Mouse (Mus musculus): Measurements from ENCODE around the gene Gm3233. TPM values are rescaled to one million over a fixed set of nuclear protein-coding genes. Genes with fewer than 3 reads are reported as not detected.
"Not testable (repeated sequence)": the region's sequence is repeated elsewhere in the genome, so short reads cannot be mapped to it uniquely, and the experiment has no call there.

Gene Gm3233
- polyA plus RNA-seq, 1 experiment from 2014 or later: not detected

GRCm38 (mm10) chr10:77735928-77736327 lies 23.6 kb downstream of the Gm3233 start:
- WGBS: 91% methylated on average over 1 of the region's 1 CpGs
- Histone ChIP-seq H3K9me3 (replicated peaks; ENCODE audit: low read length) (no peaks in the 10 kb centered on the region), H3K27ac (no peak overlapping the region), H3K4me2 (ENCODE audit: low read length) (no peak overlapping the region), H3K27me3 (ENCODE audit: insufficient read depth, low read length) (no peaks in the 10 kb centered on the region), H3K9ac (ENCODE audit: low read depth, low read length) (no peak overlapping the region), H3K4me1 (replicated peaks; ENCODE audit: insufficient read depth, low read length) (no peaks in the 10 kb centered on the region), H3K4me3 (replicated peaks; ENCODE audit: low read depth, low read length) (no peak overlapping the region), H3K36me3 (ENCODE audit: insufficient read depth, low read length) (no peaks in the 10 kb centered on the region)
- TF ChIP-seq CTCF (IDR thresholded peaks at IDR 0.05; ENCODE audit: low read depth): no peak
- DNase-seq (ENCODE audit: low spot score): no peak
- ATAC-seq (replicated peaks; ENCODE audit: low FRiP score, low read depth): no peak

GRCm38 (mm10) chr10:77729241-77729640 lies 30.2 kb downstream of the Gm3233 start:
- H3K4me3 ChIP-seq (replicated peaks; ENCODE audit: low read depth, low read length): no peak overlapping the region
- H3K27ac ChIP-seq: no peak overlapping the region
- no peaks in the 10 kb centered on the region for H3K27me3 ChIP-seq (ENCODE audit: insufficient read depth, low read length)
- ATAC-seq (replicated peaks; ENCODE audit: low FRiP score, low read depth) (no peak), DNase-seq (ENCODE audit: low spot score) (no peak)
- no peaks in the 10 kb centered on the region for H3K36me3 ChIP-seq (ENCODE audit: insufficient read depth, low read length)
- no peaks in the 10 kb centered on the region for H3K9me3 ChIP-seq (replicated peaks; ENCODE audit: low read length)
- TF ChIP-seq CTCF (IDR thresholded peaks at IDR 0.05; ENCODE audit: low read depth): peak; percentile 41; the same call in 1 of the 2 replicates
- H3K4me1 ChIP-seq (replicated peaks; ENCODE audit: insufficient read depth, low read length): no peaks in the 10 kb centered on the region
- no peak overlapping the region for H3K4me2 ChIP-seq (ENCODE audit: low read length)
- H3K9ac ChIP-seq (ENCODE audit: low read depth, low read length): no peak overlapping the region
- 50% methylated on average over 4 of the region's 4 CpGs for WGBS

- Histone ChIP-seq H3K4me1 (replicated peaks; ENCODE audit: insufficient read depth, low read length) (no peaks in the 10 kb centered on the region), H3K27me3 (ENCODE audit: insufficient read depth, low read length) (no peaks in the 10 kb centered on the region), H3K9me3 (replicated peaks; ENCODE audit: low read length) (no peaks in the 10 kb centered on the region), H3K9ac (ENCODE audit: low read depth, low read length) (no peak overlapping the region), H3K4me3 (replicated peaks; ENCODE audit: low read depth, low read length) (no peak overlapping the region), H3K36me3 (ENCODE audit: insufficient read depth, low read length) (no peaks in the 10 kb centered on the region), H3K4me2 (ENCODE audit: low read length) (no peak overlapping the region), H3K27ac (no peak overlapping the region)
- no peak for ATAC-seq (replicated peaks; ENCODE audit: low FRiP score, low read depth)
- peak; percentile 32 for TF ChIP-seq CTCF (IDR thresholded peaks at IDR 0.05; ENCODE audit: low read depth)
- WGBS: 61% methylated on average over 4 of the region's 4 CpGs
- DNase-seq (ENCODE audit: low spot score): no peak
These were observed 31.2 kb downstream of the Gm3233 start for GRCm38 (mm10) chr10:77728280-77728679.

GRCm38 (mm10) chr10:77726186-77726585 lies 33.3 kb downstream of the Gm3233 start, which contains the start of gene Gm10100:
Gm10100 (plus strand) TSS chr10:77726486.
- Histone ChIP-seq H3K4me2 (ENCODE audit: low read length) (no peak within 1 kb of the TSS), H3K9me3 (replicated peaks; ENCODE audit: low read length) (no peaks in the 10 kb centered on the region), H3K9ac (ENCODE audit: low read depth, low read length) (no peak within 1 kb of the TSS), H3K27me3 (ENCODE audit: insufficient read depth, low read length) (no peaks in the 10 kb centered on the region), H3K36me3 (ENCODE audit: insufficient read depth, low read length) (no peaks in the 10 kb centered on the region), H3K27ac (no peak within 1 kb of the TSS), H3K4me1 (replicated peaks; ENCODE audit: insufficient read depth, low read length) (no peaks in the 10 kb centered on the region), H3K4me3 (replicated peaks; ENCODE audit: low read depth, low read length) (no peak within 1 kb of the TSS)
- WGBS: 37% methylated on average over 3 of the region's 3 CpGs
- DNase-seq (ENCODE audit: low spot score): no peak
- no peak for ATAC-seq (replicated peaks; ENCODE audit: low FRiP score, low read depth)
- TF ChIP-seq CTCF (IDR thresholded peaks at IDR 0.05; ENCODE audit: low read depth): no peak

- no peak for ATAC-seq (replicated peaks; ENCODE audit: low FRiP score, low read depth)
These were observed 34.6 kb downstream of the Gm3233 start for GRCm38 (mm10) chr10:77724855-77725254.

GRCm38 (mm10) chr10:77720299-77720698 lies 39.2 kb downstream of the Gm3233 start, which contains the start of gene Krtap12-1:
Krtap12-1 (plus strand) TSS chr10:77720599.
- H3K27me3 ChIP-seq (ENCODE audit: insufficient read depth, low read length); H3K9me3 ChIP-seq (replicated peaks; ENCODE audit: low read length); DNase-seq (ENCODE audit: low spot score); ATAC-seq (replicated peaks; ENCODE audit: low FRiP score, low read depth); H3K9ac ChIP-seq (ENCODE audit: low read depth, low read length); H3K4me2 ChIP-seq (ENCODE audit: low read length); H3K27ac ChIP-seq; H3K4me1 ChIP-seq (replicated peaks; ENCODE audit: insufficient read depth, low read length); H3K36me3 ChIP-seq (ENCODE audit: insufficient read depth, low read length); H3K4me3 ChIP-seq (replicated peaks; ENCODE audit: low read depth, low read length): not testable (repeated sequence)
- 92% methylated on average over 1 of the region's 1 CpGs for WGBS

More at GRCm38 (mm10) chr10:77724855-77725254, 34.6 kb downstream of the Gm3233 start:
- Histone ChIP-seq H3K4me1 (replicated peaks; ENCODE audit: insufficient read depth, low read length) (no peaks in the 10 kb centered on the region), H3K4me2 (ENCODE audit: low read length) (no peak overlapping the region), H3K27ac (no peak overlapping the region), H3K9ac (ENCODE audit: low read depth, low read length) (no peak overlapping the region), H3K9me3 (replicated peaks; ENCODE audit: low read length) (no peaks in the 10 kb centered on the region), H3K36me3 (ENCODE audit: insufficient read depth, low read length) (no peaks in the 10 kb centered on the region), H3K4me3 (replicated peaks; ENCODE audit: low read depth, low read length) (no peak overlapping the region), H3K27me3 (ENCODE audit: insufficient read depth, low read length) (no peaks in the 10 kb centered on the region)
- peak; percentile 16; the same call in 1 of the 2 replicates for TF ChIP-seq CTCF (IDR thresholded peaks at IDR 0.05; ENCODE audit: low read depth)
- 79% methylated on average over 8 of the region's 8 CpGs for WGBS
- DNase-seq (ENCODE audit: low spot score): no peak

GRCm38 (mm10) chr10:77715507-77715906 lies 44.0 kb downstream of the Gm3233 start, which contains the start of gene Gm10142:
Gm10142 (plus strand) TSS chr10:77715807.
- Histone ChIP-seq H3K9me3 (replicated peaks; ENCODE audit: low read length) (no peaks in the 10 kb centered on the region), H3K4me1 (replicated peaks; ENCODE audit: insufficient read depth, low read length) (no peaks in the 10 kb centered on the region), H3K4me2 (ENCODE audit: low read length) (no peak within 1 kb of the TSS), H3K9ac (ENCODE audit: low read depth, low read length) (no peak within 1 kb of the TSS), H3K27ac (no peak within 1 kb of the TSS), H3K27me3 (ENCODE audit: insufficient read depth, low read length) (no peaks in the 10 kb centered on the region), H3K36me3 (ENCODE audit: insufficient read depth, low read length) (no peaks in the 10 kb centered on the region), H3K4me3 (replicated peaks; ENCODE audit: low read depth, low read length) (no peak within 1 kb of the TSS)
- DNase-seq (ENCODE audit: low spot score) (no peak), ATAC-seq (replicated peaks; ENCODE audit: low FRiP score, low read depth) (no peak)
- no peak for TF ChIP-seq CTCF (IDR thresholded peaks at IDR 0.05; ENCODE audit: low read depth)
- WGBS: 68% methylated on average over 1 of the region's 1 CpGs

Data from kidney, postnatal 0 days (tissue).